Mouse (Mus musculus) embryonic facial prominence, embryonic 12.5 days (tissue): ENCODE results near the gene Sppl2c. TPM values are rescaled to one million over a fixed set of nuclear protein-coding genes. Genes with fewer than 3 reads are reported as not detected.

Source experiments
- polyA plus RNA-seq: library from polyadenylated mRNA; unstranded; fragments of >200 nt; fragmentation: Nextera tagmentation; extraction: Ambion mirVana; gene quantifications from 2 replicates; pipeline ENCODE4 v1.2.1, GENCODE M21; 2016

The Sppl2c gene
- polyA plus RNA-seq, 1 experiment from 2014 or later = not detected

Other genes with a start within 250 kb of the Sppl2c start
- 57.4 and 58.8 TPM in 2 replicates for gene Nsf, start 232.3 kb upstream of the Sppl2c start, polyA plus RNA-seq
- 76.4 and 83.0 TPM in 2 replicates for gene Arf2, start 219.6 kb upstream of the Sppl2c start, polyA plus RNA-seq
- 0.36 and 0.47 TPM in 2 replicates for gene Crhr1, start 53.5 kb upstream of the Sppl2c start, polyA plus RNA-seq
- 24.1 and 33.2 TPM in 2 replicates for gene Mapt, start 45.1 kb downstream of the Sppl2c start, polyA plus RNA-seq